Mouse (Mus musculus) monocyte, adult 5-6 weeks (primary cell): Measurements from ENCODE around the gene Gm9603. TPM values are rescaled to one million over a fixed set of nuclear protein-coding genes. Genes with fewer than 3 reads are reported as not detected.
"Not testable (repeated sequence)": the region's sequence is repeated elsewhere in the genome, so short reads cannot be mapped to it uniquely, and the experiment has no call there.

Experiments
- ATAC-seq: fragments of 153-309, 156-312 bp; replicated peaks from 2 replicates; pipeline ENCODE4 v1.8.0; 2017; ENCODE audit warnings: mild to moderate bottlenecking; ENCODE audit not compliant: low TSS enrichment, insufficient number of reproducible peaks, severe bottlenecking, poor library complexity, low FRiP score
- total RNA-seq: library from RNA; stranded (forward); fragments of 200-1000, 200-491, 200-594 nt; gene quantifications from 3 replicates; pipeline ENCODE4 v1.2.3, GENCODE M21; 2017

Gm9603 gene
- total RNA-seq, result not detected in 3 replicates

DNA sequence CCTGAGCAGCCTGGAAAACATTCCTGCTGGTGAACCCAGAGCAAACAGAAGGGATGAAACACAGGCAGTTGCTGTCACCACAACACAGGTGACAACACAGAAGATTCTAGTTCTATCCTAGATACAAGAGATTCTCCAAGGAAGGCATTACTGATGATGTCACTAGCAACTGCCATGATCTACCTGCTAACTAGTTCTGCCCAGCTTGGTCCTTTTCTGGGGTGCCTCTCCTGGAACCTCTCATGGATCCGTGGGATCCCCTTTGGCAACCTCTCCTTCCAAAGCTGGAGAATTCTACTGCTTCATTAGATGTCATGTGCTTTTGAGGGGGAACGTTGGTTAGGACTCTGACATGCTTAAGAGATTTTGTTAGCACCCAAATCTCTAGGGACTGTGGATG is at the start of gene Gm9603:
TSS of gene Gm9603 (minus strand) at position 101 of the 400 bp plus-strand sequence.
- ATAC-seq, result not testable (repeated sequence)

DNA sequence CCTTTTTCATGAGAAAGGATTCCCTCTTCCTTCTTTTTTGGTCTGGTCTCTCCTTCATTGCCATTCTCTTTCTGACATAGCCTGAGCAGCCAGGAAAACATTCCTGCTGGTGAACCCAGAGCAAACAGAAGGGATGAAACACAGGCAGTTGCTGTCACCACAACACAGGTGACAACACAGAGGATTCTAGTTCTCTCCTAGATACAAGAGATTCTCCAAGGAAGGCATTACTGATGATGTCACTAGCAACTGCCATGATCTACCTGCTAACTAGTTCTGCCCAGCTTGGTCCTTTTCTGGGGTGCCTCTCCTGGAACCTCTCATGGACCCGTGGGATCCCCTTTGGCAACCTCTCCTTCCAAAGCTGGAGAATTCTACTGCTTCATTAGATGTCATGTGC is 54.3 kb downstream of the Gm9603 start, which contains the start of gene Gm8265:
TSS of gene Gm8265 (minus strand) at position 101 of the 400 bp plus-strand sequence.
- ATAC-seq, result not testable (repeated sequence)

Other genes starting within 250 kb of the Gm9603 start
- gene Gm3194, start 232.0 kb downstream of the Gm9603 start, total RNA-seq, result not detected in 3 replicates
- gene Gm8246, start 209.6 kb downstream of the Gm9603 start, total RNA-seq, result not detected in 3 replicates
- not detected in 3 replicates for gene Gm3187, start 203.2 kb downstream of the Gm9603 start, total RNA-seq
- not detected in 3 replicates for gene Gm3488, start 185.8 kb downstream of the Gm9603 start, total RNA-seq
- not detected in 3 replicates for gene Gm3532, start 149.0 kb downstream of the Gm9603 start, total RNA-seq
- gene Gm8265, start 54.4 kb downstream of the Gm9603 start, total RNA-seq, result not detected in 3 replicates
- gene Gm3373, start 54.1 kb upstream of the Gm9603 start, total RNA-seq, result not detected in 3 replicates
- not detected in 3 replicates for gene Gm3383, start 120.5 kb upstream of the Gm9603 start, total RNA-seq
- not detected in 3 replicates for gene Gm3424, start 142.9 kb upstream of the Gm9603 start, total RNA-seq
- gene Gm8237, start 192.9 kb upstream of the Gm9603 start, total RNA-seq, result not detected in 3 replicates